Mouse (Mus musculus) heart, postnatal 0 days (tissue): ENCODE measurements at regions not wholly inside any gene's neighbourhood (a gene's known extent, or its start where the extent isn't known, plus 50 kb on each side); places are given as distances from the start of the nearest gene placed in this dataset.

Experiments used
- CTCF ChIP-seq: IDR thresholded peaks from 2 replicates; pipeline ENCODE4 v1.5.1; 2016; ENCODE audit warnings: antibody characterized with exemption, control low read depth, low read depth
- EP300 ChIP-seq: IDR thresholded peaks from 2 replicates; pipeline ENCODE4 v1.6.1; 2016; ENCODE audit warnings: antibody characterized with exemption, low read depth

DNA sequence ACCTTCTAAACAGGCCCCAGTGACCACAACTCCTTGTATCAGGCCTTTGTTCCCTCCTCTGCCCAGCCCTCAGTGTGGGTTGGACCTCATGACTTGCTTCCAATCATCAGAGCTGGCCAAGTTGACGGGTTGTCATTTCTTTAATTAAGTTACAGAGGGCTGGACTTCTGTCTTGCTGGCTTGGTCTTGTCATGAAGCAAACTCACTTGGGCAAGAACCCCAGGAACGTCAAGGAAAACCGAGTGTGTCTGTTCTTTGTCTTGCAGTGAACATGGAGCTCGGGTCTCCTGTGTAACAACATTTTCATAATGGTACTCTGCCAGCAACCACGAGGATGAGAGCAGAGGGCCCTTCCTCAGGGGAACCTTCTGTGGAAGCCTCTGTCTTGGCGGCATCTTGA is 107.3 kb upstream of the Lrig1 start:
- TF ChIP-seq EP300 (no peak), CTCF (no peak)
